In genomic region chr15:42361871-42362270, GRCm38 (mm10) we compare ENCODE assay signal across 19 mouse cellular contexts.
"Had no signal": no experiment of that assay in that cellular context is flagged by ENCODE, and none has a peak within 500 bp of the region (broad histone marks: within the 10 kb centered on the region; RNA-seq: fewer than 3 reads in every experiment).

No protein-coding gene starts in this region.

- ATAC-seq: inflammation-experienced regulatory T-cells, adult 6 months; intestine, embryonic 16.5 days; midbrain, embryonic 16.5 days had no signal

- H3K4me1 ChIP-seq: liver, embryonic 13.5 days; midbrain, embryonic 12.5 days had no signal

- H3K27ac ChIP-seq: kidney, postnatal 0 days; liver, embryonic 13.5 days; midbrain, embryonic 12.5 days; stomach, postnatal 0 days had no signal

- H3K4me2 ChIP-seq: liver, embryonic 13.5 days; midbrain, embryonic 12.5 days had no signal

- H3K9ac ChIP-seq: liver, embryonic 13.5 days; midbrain, embryonic 12.5 days had no signal

- H3K36me3 ChIP-seq: liver, embryonic 13.5 days; midbrain, embryonic 12.5 days had no signal

- DNase-seq: kidney, adult 18-20 months; kidney, postnatal 25 days; left cerebral cortex, postnatal 4 days; liver, embryonic 13.5 days; lung, adult 2 months; lung, postnatal 14 days; lung, postnatal 4 days; right cerebral cortex, adult 18-20 months; right cerebral cortex, postnatal 14 days; right cerebral cortex, postnatal 4 days; thymus, adult 2 months; thymus, postnatal 14 days; thymus, postnatal 4 days had no signal

- H3K9me3 ChIP-seq: liver, embryonic 13.5 days; midbrain, embryonic 12.5 days had no signal

- H3K27me3 ChIP-seq: liver, embryonic 13.5 days; midbrain, embryonic 12.5 days had no signal

- H3K4me3 ChIP-seq: liver, embryonic 13.5 days; midbrain, embryonic 12.5 days had no signal
